Mouse (Mus musculus): ENCODE measurements around the gene Atp1a4. TPM values are rescaled to one million over a fixed set of nuclear protein-coding genes. Genes with fewer than 3 reads are reported as not detected.

The Atp1a4 gene
- total and polyA plus RNA-seq, 2 experiments = 0.02 to 0.09 TPM

- TF ChIP-seq CTCF (IDR thresholded peaks at IDR 0.05; ENCODE audit: low read depth, low read length) = no peak
- TF ChIP-seq POLR2A (IDR thresholded peaks at IDR 0.05; ENCODE audit: extremely low read depth, insufficient read depth, low read length) = no peak
- no peaks in the 10 kb centered on the region for H3K27me3 ChIP-seq (ENCODE audit: control insufficient read depth, insufficient read depth, low read length)
- H3K4me1 ChIP-seq (ENCODE audit: control insufficient read depth, insufficient read depth, low read length) = no peaks in the 10 kb centered on the region
- no peak overlapping the region for H3K4me3 ChIP-seq (ENCODE audit: insufficient read depth, low read depth, low read length)
- H3K79me2 ChIP-seq (ENCODE audit: control insufficient read depth, insufficient read depth, low read length) = 0 out of 2 replicates have a peak, but pooled peaks cover 4% of the 10 kb centered on the region
- H3K27ac ChIP-seq (replicated peaks; ENCODE audit: insufficient read depth, low read depth, low read length) = no peak overlapping the region
- WGBS = 60% methylated on average over 7 of the region's 7 CpGs
- peaks cover 76% of the 10 kb centered on the region for H3K36me3 ChIP-seq (ENCODE audit: control insufficient read depth, insufficient read depth, low read length)
- DNase-seq (ENCODE audit: extremely low read depth, low read depth, low spot score) = peak; percentile 38
- H3K9ac ChIP-seq (ENCODE audit: low read depth, low read length) = no peak overlapping the region
Observed at GRCm38 (mm10) chr1:172177791-172178190, 80.4 kb downstream of the Atp1a4 start.

Other genes with a start within 250 kb of the Atp1a4 start
- 0.20 and 0.28 TPM in 2 replicates for gene Vangl2, start 230.0 kb downstream of the Atp1a4 start, total RNA-seq (2014; rRNA removed)
- gene Vangl2, start 230.0 kb downstream of the Atp1a4 start, polyA plus RNA-seq (2012; rRNA removed) = 0.49 and 0.55 TPM in 2 replicates
- gene Nhlh1, start 200.8 kb downstream of the Atp1a4 start, total RNA-seq (2014; rRNA removed) = not detected in 2 replicates
- gene Nhlh1, start 200.8 kb downstream of the Atp1a4 start, polyA plus RNA-seq (2012; rRNA removed) = not detected in 2 replicates
- 108 and 125 TPM in 2 replicates for gene Copa, start 175.9 kb downstream of the Atp1a4 start, total RNA-seq (2014; rRNA removed)
- 25.7 and 31.7 TPM in 2 replicates for gene Copa, start 175.9 kb downstream of the Atp1a4 start, polyA plus RNA-seq (2012; rRNA removed)
- gene Ncstn, start 175.6 kb downstream of the Atp1a4 start, total RNA-seq (2014; rRNA removed) = 28.9 and 38.8 TPM in 2 replicates
- gene Ncstn, start 175.6 kb downstream of the Atp1a4 start, polyA plus RNA-seq (2012; rRNA removed) = 35.7 and 50.1 TPM in 2 replicates
- gene Pex19, start 131.7 kb downstream of the Atp1a4 start, total RNA-seq (2014; rRNA removed) = 87.3 and 92.5 TPM in 2 replicates
- 99.3 and 113 TPM in 2 replicates for gene Pex19, start 131.7 kb downstream of the Atp1a4 start, polyA plus RNA-seq (2012; rRNA removed)
- gene Dcaf8, start 110.3 kb downstream of the Atp1a4 start, total RNA-seq (2014; rRNA removed) = 92.7 and 95.6 TPM in 2 replicates
- 48.5 and 54.1 TPM in 2 replicates for gene Dcaf8, start 110.3 kb downstream of the Atp1a4 start, polyA plus RNA-seq (2012; rRNA removed)
- gene Pea15a, start 51.6 kb downstream of the Atp1a4 start, total RNA-seq (2014; rRNA removed) = 9.4 and 13.1 TPM in 2 replicates
- 8.4 and 10.2 TPM in 2 replicates for gene Pea15a, start 51.6 kb downstream of the Atp1a4 start, polyA plus RNA-seq (2012; rRNA removed)
- 0.07 and 0.74 TPM in 2 replicates for gene Casq1, start 38.5 kb downstream of the Atp1a4 start, total RNA-seq (2014; rRNA removed)
- gene Casq1, start 38.5 kb downstream of the Atp1a4 start, polyA plus RNA-seq (2012; rRNA removed) = 0.16 and 0.21 TPM in 2 replicates
- 3.6 and 9.7 TPM in 2 replicates for gene Igsf8, start 3.2 kb upstream of the Atp1a4 start, total RNA-seq (2014; rRNA removed)
- 15.3 and 26.3 TPM in 2 replicates for gene Igsf8, start 3.2 kb upstream of the Atp1a4 start, polyA plus RNA-seq (2012; rRNA removed)
- 0.92 and 0.94 TPM in 2 replicates for gene Atp1a2, start 39.6 kb upstream of the Atp1a4 start, total RNA-seq (2014; rRNA removed)
- gene Atp1a2, start 39.6 kb upstream of the Atp1a4 start, polyA plus RNA-seq (2012; rRNA removed) = 0.37 and 0.59 TPM in 2 replicates
- 0.09 and 0.20 TPM in 2 replicates for gene Kcnj9, start 70.9 kb upstream of the Atp1a4 start, total RNA-seq (2014; rRNA removed)
- gene Kcnj9, start 70.9 kb upstream of the Atp1a4 start, polyA plus RNA-seq (2012; rRNA removed) = 0.02 and 0.09 TPM in 2 replicates
- gene Kcnj10, start 82.8 kb upstream of the Atp1a4 start, total RNA-seq (2014; rRNA removed) = 0.37 and 0.47 TPM in 2 replicates
- 0.34 and 0.39 TPM in 2 replicates for gene Kcnj10, start 82.8 kb upstream of the Atp1a4 start, polyA plus RNA-seq (2012; rRNA removed)
- gene Pigm, start 118.1 kb upstream of the Atp1a4 start, total RNA-seq (2014; rRNA removed) = 3.6 and 3.7 TPM in 2 replicates
- 2.9 and 4.4 TPM in 2 replicates for gene Pigm, start 118.1 kb upstream of the Atp1a4 start, polyA plus RNA-seq (2012; rRNA removed)
- 0.87 and 0.92 TPM in 2 replicates for gene Slamf9, start 216.9 kb upstream of the Atp1a4 start, total RNA-seq (2014; rRNA removed)
- gene Slamf9, start 216.9 kb upstream of the Atp1a4 start, polyA plus RNA-seq (2012; rRNA removed) = 0.17 and 0.53 TPM in 2 replicates
- 0.27 and 0.28 TPM in 2 replicates for gene Igsf9, start 223.4 kb upstream of the Atp1a4 start, total RNA-seq (2014; rRNA removed)
- 0.55 and 0.80 TPM in 2 replicates for gene Igsf9, start 223.4 kb upstream of the Atp1a4 start, polyA plus RNA-seq (2012; rRNA removed)
- 14.9 and 18.7 TPM in 2 replicates for gene Tagln2, start 241.6 kb upstream of the Atp1a4 start, total RNA-seq (2014; rRNA removed)
- gene Tagln2, start 241.6 kb upstream of the Atp1a4 start, polyA plus RNA-seq (2012; rRNA removed) = 22.3 and 25.6 TPM in 2 replicates